Mouse (Mus musculus): ENCODE measurements around the gene Gm21738. TPM values are rescaled to one million over a fixed set of nuclear protein-coding genes. Genes with fewer than 3 reads are reported as not detected.
"Not testable (repeated sequence)": the region's sequence is repeated elsewhere in the genome, so short reads cannot be mapped to it uniquely, and the experiment has no call there.

The Gm21738 gene
- under 1 TPM in 1 of 2 experiments, not detected in 1; 0.44 TPM for total RNA-seq (2021)
- not detected in 2 replicates for polyA plus RNA-seq (2012; rRNA removed)
- long read RNA-seq: 0 reads

GRCm38 (mm10) chr14:19418830-19419229 lies at the start of gene Gm21738:
TSS of gene Gm21738 (minus strand) at chr14:19418930.
- H3K27ac ChIP-seq; H3K9ac ChIP-seq (ENCODE audit: low read depth, low read length); H3K4me1 ChIP-seq (ENCODE audit: control insufficient read depth, insufficient read depth, low read length); DNase-seq; H3K27me3 ChIP-seq (ENCODE audit: control insufficient read depth, insufficient read depth, low read length); intact Hi-C loops (cut with DNase I); H3K36me3 ChIP-seq (ENCODE audit: control insufficient read depth, insufficient read depth, low read length); H3K4me3 ChIP-seq; H3K79me2 ChIP-seq (replicated peaks; ENCODE audit: control insufficient read depth, insufficient read depth, low read length): not testable (repeated sequence)
- WGBS: 75% methylated on average over 7 of the region's 7 CpGs

GRCm38 (mm10) chr14:19383741-19384140 lies 35.0 kb downstream of the Gm21738 start:
- intact Hi-C loops (cut with DNase I); H3K27ac ChIP-seq; H3K79me2 ChIP-seq (replicated peaks; ENCODE audit: control insufficient read depth, insufficient read depth, low read length); H3K9ac ChIP-seq (ENCODE audit: low read depth, low read length); H3K27me3 ChIP-seq (ENCODE audit: control insufficient read depth, insufficient read depth, low read length); H3K4me1 ChIP-seq (ENCODE audit: control insufficient read depth, insufficient read depth, low read length); H3K36me3 ChIP-seq (ENCODE audit: control insufficient read depth, insufficient read depth, low read length); H3K4me3 ChIP-seq; DNase-seq: not testable (repeated sequence)
- 73% methylated on average over 7 of the region's 7 CpGs for WGBS

Other genes with a start within 250 kb of the Gm21738 start
- not detected for gene Gm2244, start 131.0 kb upstream of the Gm21738 start, total RNA-seq (2021)
- gene Gm2244, start 131.0 kb upstream of the Gm21738 start, polyA plus RNA-seq (2012; rRNA removed): not detected in 2 replicates
- under 1 TPM; 0.20 to 0.52 TPM for gene Gm2237, start 166.2 kb upstream of the Gm21738 start, total RNA-seq (2021)
- 0.97 and 1.0 TPM in 2 replicates for gene Gm2237, start 166.2 kb upstream of the Gm21738 start, polyA plus RNA-seq (2012; rRNA removed)
- not detected for gene Gm5458, start 183.7 kb upstream of the Gm21738 start, total RNA-seq (2021)
- gene Gm5458, start 183.7 kb upstream of the Gm21738 start, polyA plus RNA-seq (2012; rRNA removed): not detected in 2 replicates

Data from heart, adult 2 months (tissue).